Mouse (Mus musculus) kidney, postnatal 0 days (tissue): ENCODE results near the gene Cadm4. TPM values are rescaled to one million over a fixed set of nuclear protein-coding genes. Genes with fewer than 3 reads are reported as not detected.

Experiments used
- ATAC-seq: fragments of 200-750 bp; cut with Nextera tagmentation; replicated peaks from 2 replicates; pipeline ENCODE4 v1.8.0; 2017; ENCODE audit warnings: low read depth, moderate number of reproducible peaks, moderate TSS enrichment, moderate library complexity; ENCODE audit not compliant: low FRiP score
- DNase-seq: peaks from one replicate; pipeline ENCODE4 v3.0.0-alpha.2; 2016; ENCODE audit warnings: low spot score
- H3K27ac ChIP-seq: fragments of 300-500 bp; sonication (generic); 2 replicates; pipeline ENCODE4 v1.5.1; 2014; ENCODE audit warnings: mild to moderate bottlenecking
- H3K27me3 ChIP-seq: fragments of 300-500 bp; sonication (generic); 2 replicates; pipeline ENCODE4 v1.6.1; 2014; ENCODE audit warnings: low read length, mixed read lengths; ENCODE audit not compliant: insufficient read depth
- H3K36me3 ChIP-seq: fragments of 300-500 bp; sonication (generic); 2 replicates; pipeline ENCODE4 v1.6.1; 2014; ENCODE audit warnings: low read length, mixed read lengths; ENCODE audit not compliant: insufficient read depth
- H3K4me1 ChIP-seq: fragments of 300-500 bp; sonication (generic); replicated peaks from 2 replicates; pipeline ENCODE4 v1.6.1; 2014; ENCODE audit warnings: antibody characterized with exemption, low read length, mixed read lengths; ENCODE audit not compliant: insufficient read depth
- H3K4me2 ChIP-seq: fragments of 300-500 bp; sonication (generic); 2 replicates; pipeline ENCODE4 v1.6.1; 2014; ENCODE audit warnings: mild to moderate bottlenecking, low read length, moderate library complexity, mixed read lengths
- H3K4me3 ChIP-seq: fragments of 300-500 bp; sonication (generic); replicated peaks from 2 replicates; pipeline ENCODE4 v1.5.1; 2014; ENCODE audit warnings: low read depth, low read length
- H3K9ac ChIP-seq: fragments of 300-500 bp; sonication (generic); 2 replicates; pipeline ENCODE4 v1.6.1; 2014; ENCODE audit warnings: low read depth, low read length
- H3K9me3 ChIP-seq: fragments of 300-500 bp; sonication (generic); replicated peaks from 2 replicates; pipeline ENCODE4 v1.6.1; 2016; ENCODE audit warnings: low read length, inconsistent platforms, mixed read lengths
- CTCF ChIP-seq: IDR thresholded peaks from 2 replicates; pipeline ENCODE4 v1.5.1; 2016; ENCODE audit warnings: antibody characterized with exemption, low read depth, mild to moderate bottlenecking, moderate library complexity
- WGBS: fragments of 180-500 bp; shearing (Covaris S2); extraction: QIAGEN DNeasy Blood & Tissue Kit; methylation state at CpG from one replicate; pipeline ENCODE4 v1.1.7; 2014; 5-methylcytosine and 5-hydroxymethylcytosine counted together
- polyA plus RNA-seq: library from polyadenylated mRNA; unstranded; fragments of >200 nt; fragmentation: Nextera tagmentation; extraction: Ambion mirVana; gene quantifications from 2 replicates; pipeline ENCODE4 v1.2.1, GENCODE M21; 2015

The Cadm4 gene
- polyA plus RNA-seq, 1 experiment from 2014 or later: 7.1 TPM

- ATAC-seq (no peak), DNase-seq (no peak)
- Histone ChIP-seq H3K36me3 (no peaks in the 10 kb centered on the region), H3K27me3 (no peaks in the 10 kb centered on the region), H3K4me1 (0 out of 2 replicates have a peak, but pooled peaks cover 6% of the 10 kb centered on the region), H3K9ac (no peak overlapping the region), H3K4me3 (no peak overlapping the region), H3K27ac (no peak overlapping the region), H3K4me2 (no peak overlapping the region), H3K9me3 (no peaks in the 10 kb centered on the region)
- no peak for TF ChIP-seq CTCF
- 74% methylated on average over 5 of the region's 5 CpGs for WGBS
Measured at GRCm38 (mm10) chr7:24455726-24456125, 26.1 kb upstream of the Cadm4 start.

- ATAC-seq: no peak
- H3K9me3 ChIP-seq: no peaks in the 10 kb centered on the region
- 63% methylated on average over 10 of the region's 10 CpGs for WGBS
- H3K4me1 ChIP-seq: 0 out of 2 replicates have a peak, but pooled peaks cover 9% of the 10 kb centered on the region
- no peak overlapping the region for H3K27ac ChIP-seq
- H3K4me3 ChIP-seq: no peak overlapping the region
- TF ChIP-seq CTCF: no peak
- DNase-seq: no peak
- H3K27me3 ChIP-seq: no peaks in the 10 kb centered on the region
- no peaks in the 10 kb centered on the region for H3K36me3 ChIP-seq
- no peak overlapping the region for H3K9ac ChIP-seq
- no peak overlapping the region for H3K4me2 ChIP-seq
Measured at GRCm38 (mm10) chr7:24457726-24458370, 24.0 kb upstream of the Cadm4 start.

GRCm38 (mm10) chr7:24459440-24459839 is 22.4 kb upstream of the Cadm4 start:
- H3K4me1 ChIP-seq: 0 out of 2 replicates have a peak, but pooled peaks cover 11% of the 10 kb centered on the region
- no peak for TF ChIP-seq CTCF
- H3K9ac ChIP-seq: no peak overlapping the region
- H3K4me2 ChIP-seq: no peak overlapping the region; the same call in 1 of the 2 replicates
- no peaks in the 10 kb centered on the region for H3K36me3 ChIP-seq
- ATAC-seq (no peak), DNase-seq (no peak)
- WGBS: 60% methylated on average over 5 of the region's 5 CpGs
- H3K4me3 ChIP-seq: no peak overlapping the region
- H3K9me3 ChIP-seq: no peaks in the 10 kb centered on the region
- H3K27ac ChIP-seq: peak overlapping the region; percentile 31; the same call in 1 of the 2 replicates
- H3K27me3 ChIP-seq: no peaks in the 10 kb centered on the region

GRCm38 (mm10) chr7:24459843-24460242 is 22.0 kb upstream of the Cadm4 start:
- WGBS: 37% methylated on average over 3 of the region's 3 CpGs
- 0 out of 2 replicates have a peak, but pooled peaks cover 11% of the 10 kb centered on the region for H3K4me1 ChIP-seq
- no peak overlapping the region for H3K4me3 ChIP-seq
- H3K27me3 ChIP-seq: no peaks in the 10 kb centered on the region
- no peaks in the 10 kb centered on the region for H3K9me3 ChIP-seq
- no peak for DNase-seq
- no peaks in the 10 kb centered on the region for H3K36me3 ChIP-seq
- TF ChIP-seq CTCF: no peak
- no peak overlapping the region for H3K4me2 ChIP-seq
- no peak for ATAC-seq
- no peak overlapping the region for H3K9ac ChIP-seq
- peak overlapping the region; percentile 31 for H3K27ac ChIP-seq

- Histone ChIP-seq H3K27me3 (no peaks in the 10 kb centered on the region), H3K9me3 (no peaks in the 10 kb centered on the region), H3K27ac (peak overlapping the region; percentile 83), H3K4me1 (0 out of 2 replicates have a peak, but pooled peaks cover 11% of the 10 kb centered on the region), H3K36me3 (no peaks in the 10 kb centered on the region), H3K4me2 (no peak overlapping the region), H3K9ac (no peak overlapping the region), H3K4me3 (no peak overlapping the region)
- no peak for TF ChIP-seq CTCF
- DNase-seq (peak; percentile 62), ATAC-seq (peak; percentile 63)
- 30% methylated on average over 14 of the region's 14 CpGs for WGBS
Measured at GRCm38 (mm10) chr7:24461376-24462051, 20.3 kb upstream of the Cadm4 start.

- Histone ChIP-seq H3K27ac (peak within 1 kb of the TSS; percentile 83), H3K36me3 (no peaks in the 10 kb centered on the region), H3K9ac (peak within 1 kb of the TSS; percentile 32), H3K4me2 (peak within 1 kb of the TSS; percentile 54), H3K9me3 (no peaks in the 10 kb centered on the region), H3K4me1 (0 out of 2 replicates have a peak, but pooled peaks cover 11% of the 10 kb centered on the region), H3K27me3 (no peaks in the 10 kb centered on the region), H3K4me3 (peak within 1 kb of the TSS; percentile 29)
- DNase-seq: peak; percentile 80
- ATAC-seq: peak; percentile 71
- 2% methylated on average over 26 of the region's 27 CpGs for WGBS
- TF ChIP-seq CTCF: no peak
Measured at GRCm38 (mm10) chr7:24462388-24463319, 19.2 kb upstream of the Cadm4 start, which contains the start of gene Plaur. Gene Plaur (plus strand): TSS chr7:24462484.
